Mouse (Mus musculus): ENCODE data around the gene Rbm3. TPM values are rescaled to one million over a fixed set of nuclear protein-coding genes. Genes with fewer than 3 reads are reported as not detected.
"Not testable (repeated sequence)": the region's sequence is repeated elsewhere in the genome, so short reads cannot be mapped to it uniquely, and the experiment has no call there.

Rbm3 gene
- polyA plus RNA-seq, 1 experiment from 2014 or later, result 463 TPM

DNA sequence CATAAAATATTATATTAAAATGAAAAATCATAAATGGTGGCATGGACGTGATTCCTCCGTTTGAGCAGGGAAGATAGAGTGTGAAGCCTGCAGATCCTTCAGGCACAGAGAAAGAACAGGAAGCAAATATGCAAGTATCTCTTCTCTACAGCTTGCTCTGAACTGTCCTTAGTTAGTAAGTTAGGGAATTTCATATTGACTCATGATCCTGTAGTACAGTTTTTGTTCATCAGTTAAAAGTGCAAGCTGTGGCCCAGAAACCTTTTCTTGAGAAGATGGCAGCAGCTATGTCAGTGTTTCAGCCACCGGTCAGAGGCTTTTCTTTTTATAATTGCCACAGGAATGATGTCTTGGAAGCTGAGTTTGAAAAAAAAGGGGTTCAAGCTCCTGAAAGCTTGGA lies 40.7 kb downstream of the Rbm3 start:
- ATAC-seq, result no peak
- H3K4me3 ChIP-seq (ENCODE audit: low read depth, low read length), result no peak overlapping the region
- H3K9ac ChIP-seq (replicated peaks; ENCODE audit: low read depth), result no peak overlapping the region
- DNase-seq (ENCODE audit: low spot score), result no peak
- no peaks in the 10 kb centered on the region for H3K4me1 ChIP-seq (ENCODE audit: insufficient read depth, low read depth, low read length)
- H3K9me3 ChIP-seq (ENCODE audit: low read length), result no peaks in the 10 kb centered on the region
- no peak for TF ChIP-seq EP300 (IDR thresholded peaks at IDR 0.05)
- TF ChIP-seq CTCF (IDR thresholded peaks at IDR 0.05), result no peak
- H3K36me3 ChIP-seq (ENCODE audit: insufficient read depth, low read length), result no peaks in the 10 kb centered on the region
- 92% methylated on average over 3 of the region's 3 CpGs for WGBS
- no peak overlapping the region for H3K27ac ChIP-seq (ENCODE audit: low read length)
- no peaks in the 10 kb centered on the region for H3K27me3 ChIP-seq (replicated peaks; ENCODE audit: insufficient read depth, low read length)
- no peak overlapping the region for H3K4me2 ChIP-seq (replicated peaks; ENCODE audit: low read depth, low read length)

DNA sequence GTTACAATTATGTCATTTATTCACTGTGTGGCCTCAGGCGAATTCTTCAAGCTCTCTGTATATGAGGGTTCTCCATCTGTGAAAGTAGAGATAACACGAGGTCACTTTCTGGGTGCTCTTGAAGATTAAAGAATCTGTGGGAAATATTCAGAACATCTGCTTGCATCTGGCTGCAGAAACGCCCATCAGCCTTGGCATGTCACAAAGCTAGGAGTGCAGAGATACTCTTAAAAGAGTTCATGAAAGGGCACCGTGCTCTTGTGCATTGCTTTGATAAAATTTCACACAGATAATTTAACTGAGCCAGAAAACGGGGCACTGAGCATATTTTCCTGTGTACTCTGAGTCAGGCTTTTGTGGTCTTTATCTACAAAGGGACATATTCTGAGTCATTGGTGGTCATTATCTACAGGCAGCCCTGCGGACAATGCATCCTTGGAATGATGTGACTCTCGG lies 43.4 kb downstream of the Rbm3 start:
- no peak overlapping the region for H3K27ac ChIP-seq (ENCODE audit: low read length)
- no peak for TF ChIP-seq EP300 (IDR thresholded peaks at IDR 0.05)
- no peak for TF ChIP-seq CTCF (IDR thresholded peaks at IDR 0.05)

DNA sequence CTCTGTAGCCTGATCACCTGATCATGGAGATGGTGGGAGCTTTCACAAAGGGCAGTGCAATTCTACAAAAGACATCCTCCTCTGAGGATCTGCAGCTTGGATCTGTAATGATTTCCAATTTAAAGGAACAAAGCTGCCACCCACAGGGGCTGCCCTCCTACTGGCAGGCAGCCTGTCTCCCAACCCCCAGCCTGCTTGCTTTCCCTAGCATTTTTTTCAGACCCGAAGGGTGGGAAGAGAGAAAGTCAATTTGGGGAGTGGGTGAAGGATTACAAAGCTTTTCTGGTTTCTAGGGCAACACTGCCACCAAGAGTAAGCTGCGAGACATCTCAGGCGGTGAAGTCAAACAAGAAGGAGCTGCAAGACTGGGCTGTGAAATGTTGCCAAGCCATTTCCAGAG lies 44.7 kb downstream of the Rbm3 start:
- no peak for DNase-seq (ENCODE audit: low spot score)
- no peaks in the 10 kb centered on the region for H3K36me3 ChIP-seq (ENCODE audit: insufficient read depth, low read length)
- no peaks in the 10 kb centered on the region for H3K9me3 ChIP-seq (ENCODE audit: low read length)
- no peak overlapping the region for H3K27ac ChIP-seq (ENCODE audit: low read length)
- H3K4me3 ChIP-seq (ENCODE audit: low read depth, low read length), result no peak overlapping the region
- no peak for ATAC-seq
- H3K4me2 ChIP-seq (replicated peaks; ENCODE audit: low read depth, low read length), result no peak overlapping the region
- no peak overlapping the region for H3K9ac ChIP-seq (replicated peaks; ENCODE audit: low read depth)
- 24% methylated on average over 3 of the region's 3 CpGs for WGBS
- TF ChIP-seq CTCF (IDR thresholded peaks at IDR 0.05) (peak; percentile 41), EP300 (IDR thresholded peaks at IDR 0.05) (no peak)
- H3K4me1 ChIP-seq (ENCODE audit: insufficient read depth, low read depth, low read length), result no peaks in the 10 kb centered on the region
- no peaks in the 10 kb centered on the region for H3K27me3 ChIP-seq (replicated peaks; ENCODE audit: insufficient read depth, low read length)

More for the DNA sequence above, 43.4 kb downstream of the Rbm3 start:
- DNase-seq (ENCODE audit: low spot score) (no peak), ATAC-seq (no peak)
- no peak overlapping the region for H3K9ac ChIP-seq (replicated peaks; ENCODE audit: low read depth)
- no peak overlapping the region for H3K4me2 ChIP-seq (replicated peaks; ENCODE audit: low read depth, low read length)
- H3K36me3 ChIP-seq (ENCODE audit: insufficient read depth, low read length), result no peaks in the 10 kb centered on the region
- no peaks in the 10 kb centered on the region for H3K27me3 ChIP-seq (replicated peaks; ENCODE audit: insufficient read depth, low read length)
- H3K4me3 ChIP-seq (ENCODE audit: low read depth, low read length), result no peak overlapping the region
- H3K9me3 ChIP-seq (ENCODE audit: low read length), result no peaks in the 10 kb centered on the region
- H3K4me1 ChIP-seq (ENCODE audit: insufficient read depth, low read depth, low read length), result no peaks in the 10 kb centered on the region
- 34% methylated on average over 7 of the region's 7 CpGs for WGBS

DNA sequence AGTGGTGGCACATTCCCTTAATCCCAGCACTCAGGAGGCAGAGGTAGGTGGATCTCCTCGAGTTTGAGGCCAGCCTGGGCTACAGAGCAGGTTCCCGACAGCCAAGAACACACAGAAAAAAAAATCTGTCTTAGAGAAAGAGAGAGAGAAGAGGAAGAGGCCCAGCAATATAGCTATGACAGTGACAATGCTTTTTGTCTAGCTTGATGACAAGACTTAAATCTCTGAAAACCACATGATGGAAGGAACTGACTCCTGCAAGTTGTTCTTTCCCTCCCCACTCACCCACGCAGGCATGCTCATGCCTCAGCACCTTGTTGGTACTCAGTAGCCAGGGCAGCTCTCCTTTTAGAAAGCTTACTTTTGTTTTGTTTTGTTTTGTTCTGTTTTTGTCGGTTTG lies 46.2 kb downstream of the Rbm3 start:
- WGBS, result 58% methylated on average over 4 of the region's 4 CpGs
- Histone ChIP-seq H3K36me3 (ENCODE audit: insufficient read depth, low read length) (no peaks in the 10 kb centered on the region), H3K4me3 (ENCODE audit: low read depth, low read length) (no peak overlapping the region), H3K4me2 (replicated peaks; ENCODE audit: low read depth, low read length) (no peak overlapping the region), H3K27ac (ENCODE audit: low read length) (no peak overlapping the region), H3K27me3 (replicated peaks; ENCODE audit: insufficient read depth, low read length) (no peaks in the 10 kb centered on the region), H3K9me3 (ENCODE audit: low read length) (no peaks in the 10 kb centered on the region), H3K4me1 (ENCODE audit: insufficient read depth, low read depth, low read length) (no peaks in the 10 kb centered on the region), H3K9ac (replicated peaks; ENCODE audit: low read depth) (no peak overlapping the region)
- ATAC-seq (no peak), DNase-seq (ENCODE audit: low spot score) (no peak)
- no peak for TF ChIP-seq CTCF (IDR thresholded peaks at IDR 0.05)
- TF ChIP-seq EP300 (IDR thresholded peaks at IDR 0.05), result no peak

DNA sequence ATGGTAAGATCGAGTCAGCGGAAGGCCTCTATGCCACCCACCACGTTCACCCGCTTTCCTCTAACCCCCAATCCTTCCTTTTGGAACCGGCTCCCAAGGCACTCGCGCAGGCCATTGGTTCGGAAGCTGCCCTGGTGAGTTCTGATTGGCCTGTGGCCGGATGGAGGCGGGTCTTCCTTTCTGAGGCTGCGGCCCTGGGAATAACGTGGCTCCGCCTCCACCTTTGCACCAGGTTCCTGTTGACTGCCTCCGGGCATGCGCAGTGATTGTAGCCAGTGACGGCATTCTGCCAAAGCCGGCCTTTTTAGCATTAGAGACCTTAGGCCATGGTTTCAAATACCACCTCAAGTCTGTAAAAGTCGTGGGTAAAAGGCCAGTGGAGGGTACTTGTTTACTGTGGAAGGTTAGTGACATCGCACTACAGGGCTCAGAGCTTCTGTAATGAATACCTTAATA lies 48.9 kb downstream of the Rbm3 start:
- Histone ChIP-seq H3K9ac (replicated peaks; ENCODE audit: low read depth) (no peak overlapping the region), H3K4me2 (replicated peaks; ENCODE audit: low read depth, low read length) (no peak overlapping the region; the same call in 1 of the 2 replicates)

DNA sequence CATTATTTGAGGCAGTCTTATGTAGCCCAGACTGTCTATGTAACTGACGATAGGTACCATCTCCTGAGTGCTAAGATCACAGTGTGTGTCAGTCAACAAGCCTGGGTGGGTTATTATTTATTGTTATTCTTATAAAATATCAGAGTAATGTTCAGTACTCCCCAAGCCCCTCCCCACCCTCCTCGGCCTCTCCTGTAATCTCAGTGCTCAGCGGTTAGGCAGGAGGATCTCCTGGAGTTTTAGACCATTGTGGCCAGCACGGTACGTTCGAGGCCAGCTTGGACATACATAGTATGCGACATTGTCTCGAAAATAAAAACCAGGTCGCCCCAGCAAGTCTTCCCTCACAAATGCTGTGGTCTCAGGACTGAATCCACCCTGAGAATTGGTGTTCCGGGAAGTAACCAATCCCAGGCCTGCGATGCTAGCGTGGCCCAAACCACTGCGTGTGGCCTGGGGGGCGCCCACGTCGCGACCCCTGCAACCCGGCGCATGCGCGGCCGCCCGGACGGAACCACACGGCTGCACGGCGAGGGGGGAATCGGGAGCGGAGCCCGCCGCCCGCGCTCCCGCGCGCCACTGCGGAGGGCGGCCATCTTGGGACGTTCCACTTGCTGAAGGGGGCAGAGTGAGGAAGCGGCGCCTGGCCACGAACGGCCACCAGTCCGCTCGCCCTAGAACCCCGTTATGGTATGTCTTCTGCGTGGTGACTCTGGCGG lies 49.5 kb downstream of the Rbm3 start:
- peak; percentile 93 for ATAC-seq
- DNase-seq (ENCODE audit: low spot score); H3K4me1 ChIP-seq (ENCODE audit: insufficient read depth, low read depth, low read length); H3K9me3 ChIP-seq (ENCODE audit: low read length); H3K4me3 ChIP-seq (ENCODE audit: low read depth, low read length); H3K27ac ChIP-seq (ENCODE audit: low read length); H3K36me3 ChIP-seq (ENCODE audit: insufficient read depth, low read length); H3K9ac ChIP-seq (replicated peaks; ENCODE audit: low read depth); H3K27me3 ChIP-seq (replicated peaks; ENCODE audit: insufficient read depth, low read length): not testable (repeated sequence)
- 17% methylated on average over 19 of the region's 48 CpGs for WGBS
- H3K4me2 ChIP-seq (replicated peaks; ENCODE audit: low read depth, low read length), result peak overlapping the region; percentile 17; the same call in 1 of the 2 replicates

More for the DNA sequence above, 48.9 kb downstream of the Rbm3 start:
- peak; percentile 98 for ATAC-seq
- WGBS, result 12% methylated on average over 15 of the region's 19 CpGs
- no peaks in the 10 kb centered on the region for H3K36me3 ChIP-seq (ENCODE audit: insufficient read depth, low read length)
- TF ChIP-seq CTCF (IDR thresholded peaks at IDR 0.05), result no peak
- 0 out of 2 replicates have a peak, but pooled peaks have one; percentile 11 for TF ChIP-seq EP300 (IDR thresholded peaks at IDR 0.05)
- H3K4me3 ChIP-seq (ENCODE audit: low read depth, low read length), result no peak overlapping the region
- no peaks in the 10 kb centered on the region for H3K9me3 ChIP-seq (ENCODE audit: low read length)
- H3K27me3 ChIP-seq (replicated peaks; ENCODE audit: insufficient read depth, low read length), result no peaks in the 10 kb centered on the region
- H3K27ac ChIP-seq (ENCODE audit: low read length), result 0 out of 2 replicates have a peak overlapping the region, but pooled peaks have one; percentile 39
- DNase-seq (ENCODE audit: low spot score), result peak; percentile 98
- no peaks in the 10 kb centered on the region for H3K4me1 ChIP-seq (ENCODE audit: insufficient read depth, low read depth, low read length)

Data from lung, postnatal 0 days (tissue).